Mouse (Mus musculus): ENCODE measurements around the gene 4930519P11Rik.

- no peak for TF ChIP-seq POLR2A (IDR thresholded peaks at IDR 0.05; ENCODE audit: extremely low read depth, insufficient read depth, low read length)
- no peak for TF ChIP-seq CTCF (IDR thresholded peaks at IDR 0.05; ENCODE audit: low read depth, low read length)
These were observed 36.1 kb downstream of the 4930519P11Rik start for GRCm38 (mm10) chr2:154576876-154577743.
